Mouse (Mus musculus) cerebellum, adult 9-11 months (tissue): ENCODE results near the gene Gm49776.
"Not testable (repeated sequence)": the region's sequence is repeated elsewhere in the genome, so short reads cannot be mapped to it uniquely, and the experiment has no call there.

Experiments used
- DNase-seq: peaks from one replicate; pipeline ENCODE4 v3.0.0; 2022

Gene Gm49776

DNA sequence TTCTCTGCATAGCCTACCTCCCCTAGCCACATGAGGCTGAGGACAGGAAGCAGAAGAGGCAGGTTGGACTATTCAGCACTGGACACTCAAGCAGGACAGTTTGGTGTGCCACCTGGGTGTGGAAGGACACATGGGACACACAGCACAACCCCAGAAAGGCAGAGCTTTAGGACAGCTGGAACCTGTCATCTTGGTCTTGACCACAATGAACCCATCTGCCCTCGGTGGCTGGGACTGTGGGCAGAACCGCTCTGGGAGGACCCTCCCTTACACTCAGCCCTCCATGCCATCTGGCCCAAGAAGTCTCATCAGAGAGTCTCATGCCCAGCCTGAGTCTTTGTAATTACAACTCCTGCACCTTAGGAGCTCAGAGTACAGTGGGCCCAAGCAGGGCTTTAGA is 58.1 kb downstream of the Gm49776 start:
- DNase-seq = no peak

DNA sequence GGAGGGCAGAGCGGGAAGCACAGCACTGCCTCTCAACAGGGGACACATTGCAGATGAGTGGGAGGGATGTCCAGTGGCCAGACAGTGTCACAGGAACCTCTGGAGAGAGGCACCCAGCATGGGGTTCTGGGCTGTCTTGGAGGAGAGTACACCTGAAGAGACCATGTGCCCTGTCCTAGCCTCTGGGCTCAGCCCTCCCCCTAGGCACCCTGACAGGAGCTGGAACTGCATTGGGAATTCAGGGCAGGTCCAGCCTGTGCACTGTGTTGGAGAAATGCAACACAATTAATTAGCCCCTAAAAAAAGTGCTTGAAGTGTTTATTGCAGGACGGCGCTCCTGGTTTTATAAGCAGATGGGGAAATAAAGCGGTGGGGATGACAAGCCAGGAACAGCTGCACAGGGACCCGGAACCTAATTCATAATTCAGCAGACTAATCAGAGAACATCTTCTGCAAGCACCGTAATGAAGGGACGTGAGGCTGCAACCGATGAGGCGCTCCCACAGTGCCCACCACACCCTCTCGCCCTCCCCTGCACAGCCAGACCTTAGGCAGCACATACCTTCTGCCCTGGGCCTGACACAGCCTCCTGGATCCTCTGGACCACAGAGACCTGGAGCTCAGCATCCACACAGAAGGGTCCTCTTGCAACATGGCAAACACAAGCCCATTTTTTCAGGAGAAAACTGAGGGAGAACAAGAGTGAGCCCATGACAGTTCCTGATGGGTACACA is 59.6 kb downstream of the Gm49776 start:
- DNase-seq = no peak

DNA sequence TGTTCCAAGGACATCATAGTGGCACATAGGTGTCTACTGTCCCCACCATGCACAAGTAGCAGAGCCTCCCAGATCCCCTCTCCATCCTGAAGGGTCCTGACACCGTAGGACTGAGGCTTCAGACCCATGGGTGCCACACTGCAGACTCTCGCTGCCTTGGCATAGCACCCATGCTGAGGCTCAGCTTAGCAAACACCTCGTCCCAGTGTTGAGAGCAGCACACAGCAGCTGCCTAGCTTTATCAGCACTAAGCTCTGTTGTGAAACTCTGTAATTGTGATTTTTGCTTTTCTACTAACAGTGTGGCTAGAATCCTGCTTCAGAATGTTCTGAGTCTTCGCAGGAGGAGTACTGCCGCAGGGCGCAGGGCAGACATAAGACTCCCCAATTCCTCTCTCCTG is 60.2 kb downstream of the Gm49776 start:
- no peak for DNase-seq

DNA sequence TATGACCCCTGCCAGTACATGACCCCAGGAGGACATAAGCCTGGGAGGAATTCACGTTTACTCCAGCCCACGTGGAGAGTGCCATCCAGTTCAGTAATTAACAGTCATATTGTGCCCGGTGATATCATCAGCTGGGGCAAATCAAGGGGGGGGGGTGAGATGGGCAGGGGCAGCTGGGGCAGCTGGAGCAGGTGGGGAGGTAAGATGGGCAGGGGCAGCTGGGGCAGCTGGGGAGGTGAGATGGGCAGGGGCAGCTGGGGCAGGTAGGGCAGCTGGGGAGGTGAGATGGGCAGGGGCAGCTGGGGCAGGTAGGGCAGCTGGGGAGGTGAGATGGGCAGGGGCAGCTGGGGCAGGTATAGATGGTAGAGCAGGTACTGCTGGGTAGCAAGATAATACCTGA is 62.6 kb downstream of the Gm49776 start:
- DNase-seq = not testable (repeated sequence)
